Mouse (Mus musculus): ENCODE measurements around the gene Erg.

Gene Erg

GRCm38 (mm10) chr16:95584751-95585528 is 1.5 kb downstream of the Erg start:
- DNase-seq (ENCODE audit: low spot score) = no peak

GRCm38 (mm10) chr16:95579289-95579688 is 7.1 kb downstream of the Erg start:
- no peak for DNase-seq (ENCODE audit: low spot score)

GRCm38 (mm10) chr16:95573163-95573562 is 13.2 kb downstream of the Erg start:
- DNase-seq (ENCODE audit: low spot score) = no peak

GRCm38 (mm10) chr16:95570616-95571015 is 15.8 kb downstream of the Erg start:
- no peak for DNase-seq (ENCODE audit: low spot score)

GRCm38 (mm10) chr16:95556834-95557233 is 29.6 kb downstream of the Erg start:
- DNase-seq (ENCODE audit: low spot score) = no peak

- no peak for DNase-seq (ENCODE audit: low spot score)
These were observed 33.3 kb downstream of the Erg start for GRCm38 (mm10) chr16:95553136-95553535.

- no peak for DNase-seq (ENCODE audit: low spot score)
These were observed 33.9 kb downstream of the Erg start for GRCm38 (mm10) chr16:95552495-95552894.

- no peak for DNase-seq (ENCODE audit: low spot score)
These were observed 35.9 kb downstream of the Erg start for GRCm38 (mm10) chr16:95550496-95550895.

- no peak for DNase-seq (ENCODE audit: low spot score)
These were observed 41.6 kb downstream of the Erg start for GRCm38 (mm10) chr16:95544753-95545152.

GRCm38 (mm10) chr16:95543471-95543870 is 42.9 kb downstream of the Erg start:
- no peak for DNase-seq (ENCODE audit: low spot score)

- DNase-seq (ENCODE audit: low spot score) = no peak
These were observed 51.2 kb downstream of the Erg start for GRCm38 (mm10) chr16:95535151-95535550.

- DNase-seq (ENCODE audit: low spot score) = no peak
These were observed 53.9 kb downstream of the Erg start for GRCm38 (mm10) chr16:95532387-95533077.

- DNase-seq (ENCODE audit: low spot score) = no peak
These were observed 58.8 kb downstream of the Erg start for GRCm38 (mm10) chr16:95527561-95527960.

- DNase-seq (ENCODE audit: low spot score) = no peak
These were observed 66.9 kb downstream of the Erg start for GRCm38 (mm10) chr16:95519520-95519919.

- DNase-seq (ENCODE audit: low spot score) = no peak
These were observed 80.3 kb downstream of the Erg start for GRCm38 (mm10) chr16:95506051-95506450.

GRCm38 (mm10) chr16:95496582-95497300 is 89.7 kb downstream of the Erg start:
- no peak for DNase-seq (ENCODE audit: low spot score)

GRCm38 (mm10) chr16:95494108-95494507 is 92.3 kb downstream of the Erg start:
- DNase-seq (ENCODE audit: low spot score) = no peak

- no peak for DNase-seq (ENCODE audit: low spot score)
These were observed 93.1 kb downstream of the Erg start for GRCm38 (mm10) chr16:95493336-95493735.

- DNase-seq (ENCODE audit: low spot score) = no peak
These were observed 94.2 kb downstream of the Erg start for GRCm38 (mm10) chr16:95492146-95492545.

GRCm38 (mm10) chr16:95490386-95490785 is 96.0 kb downstream of the Erg start:
- DNase-seq (ENCODE audit: low spot score) = no peak

- no peak for DNase-seq (ENCODE audit: low spot score)
These were observed 98.6 kb downstream of the Erg start for GRCm38 (mm10) chr16:95487606-95488351.

- DNase-seq (ENCODE audit: low spot score) = no peak
These were observed 105.2 kb downstream of the Erg start for GRCm38 (mm10) chr16:95481176-95481575.
